Mouse (Mus musculus) forebrain, embryonic 10.5 days (tissue): Measurements from ENCODE around the gene Slc25a33. TPM values are rescaled to one million over a fixed set of nuclear protein-coding genes. Genes with fewer than 3 reads are reported as not detected.
"Not testable (repeated sequence)": the region's sequence is repeated elsewhere in the genome, so short reads cannot be mapped to it uniquely, and the experiment has no call there.

Experiments
- DNase-seq: peaks from one replicate; pipeline ENCODE4 v3.0.0-alpha.2; 2017; ENCODE audit warnings: low spot score; ENCODE audit errors: extremely low spot score
- H3K27ac ChIP-seq: fragments of 300-500 bp; sonication (generic); 2 replicates; pipeline ENCODE4 v1.5.1; 2016; ENCODE audit warnings: mild to moderate bottlenecking
- H3K27me3 ChIP-seq: fragments of 300-500 bp; sonication (generic); 2 replicates; pipeline ENCODE4 v1.6.1; 2016; ENCODE audit warnings: mild to moderate bottlenecking; ENCODE audit not compliant: poor library complexity, severe bottlenecking
- H3K36me3 ChIP-seq: fragments of 300-500 bp; sonication (generic); replicated peaks from 2 replicates; pipeline ENCODE4 v1.6.1; 2016; ENCODE audit warnings: mild to moderate bottlenecking, moderate library complexity
- H3K4me1 ChIP-seq: fragments of 300-500 bp; sonication (generic); 2 replicates; pipeline ENCODE4 v1.6.1; 2016
- H3K4me3 ChIP-seq: fragments of 300-500 bp; sonication (generic); 2 replicates; pipeline ENCODE4 v1.5.1; 2016; ENCODE audit warnings: mild to moderate bottlenecking, moderate library complexity
- H3K9me3 ChIP-seq: fragments of 300-500 bp; sonication (generic); 2 replicates; pipeline ENCODE4 v1.6.1; 2016; ENCODE audit warnings: mild to moderate bottlenecking, moderate library complexity
- whole genome bisulfite sequencing: fragments of 180-500 bp; shearing (Covaris S2); methylation state at CpG from one replicate; pipeline ENCODE4 v1.1.7; 2016; 5-methylcytosine and 5-hydroxymethylcytosine counted together
- polyA plus RNA-seq: library from polyadenylated mRNA; unstranded; fragments of >200 nt; fragmentation: Nextera tagmentation; extraction: Ambion mirVana; gene quantifications from 2 replicates; pipeline ENCODE4 v1.2.1, GENCODE M21; 2016

Gene Slc25a33
- polyA plus RNA-seq, 1 experiment from 2014 or later, result 13.4 TPM

DNA sequence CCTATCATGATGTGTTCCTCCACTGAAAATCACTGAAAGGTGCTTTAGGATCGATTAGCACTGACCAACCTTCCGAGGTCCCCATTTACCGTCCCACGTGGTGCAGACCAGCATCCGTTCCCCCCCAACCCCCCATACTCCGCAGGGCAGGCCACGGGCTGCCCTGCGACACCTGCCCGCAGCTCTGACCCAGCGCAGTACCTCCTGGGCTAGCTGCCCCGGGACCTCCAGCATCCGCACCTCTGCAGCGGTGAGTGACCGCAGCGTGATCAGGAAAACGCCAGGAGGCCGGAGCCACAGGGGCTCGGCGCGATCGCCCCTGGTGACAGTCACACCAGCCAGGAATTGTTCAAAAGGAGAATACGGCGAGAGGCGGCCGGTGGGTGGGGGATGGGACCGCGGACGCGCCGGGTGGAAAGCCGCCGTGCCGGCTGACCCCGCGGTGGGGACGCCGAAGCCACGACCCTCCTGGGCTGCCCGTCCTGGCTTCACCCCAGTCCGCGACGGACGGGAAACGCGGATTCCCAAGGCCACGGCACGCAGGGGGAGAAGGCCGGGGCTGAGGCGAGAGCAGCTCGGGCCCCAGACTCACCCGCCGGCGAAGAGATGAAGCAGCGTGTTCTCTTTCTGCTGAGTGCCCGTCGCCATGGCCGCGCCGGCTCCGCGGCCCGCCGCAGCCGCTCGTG lies 526 bp downstream of the Slc25a33 start:
- Histone ChIP-seq H3K9me3 (no peaks in the 10 kb centered on the region), H3K27me3 (peaks cover 79% of the 10 kb centered on the region), H3K36me3 (no peaks in the 10 kb centered on the region), H3K4me1 (peaks cover 29% of the 10 kb centered on the region), H3K4me3 (peak overlapping the region; percentile 84), H3K27ac (peak overlapping the region; percentile 91)
- under 1% methylated on average over 65 of the region's 65 CpGs for WGBS
- DNase-seq, result peak; percentile 68

DNA sequence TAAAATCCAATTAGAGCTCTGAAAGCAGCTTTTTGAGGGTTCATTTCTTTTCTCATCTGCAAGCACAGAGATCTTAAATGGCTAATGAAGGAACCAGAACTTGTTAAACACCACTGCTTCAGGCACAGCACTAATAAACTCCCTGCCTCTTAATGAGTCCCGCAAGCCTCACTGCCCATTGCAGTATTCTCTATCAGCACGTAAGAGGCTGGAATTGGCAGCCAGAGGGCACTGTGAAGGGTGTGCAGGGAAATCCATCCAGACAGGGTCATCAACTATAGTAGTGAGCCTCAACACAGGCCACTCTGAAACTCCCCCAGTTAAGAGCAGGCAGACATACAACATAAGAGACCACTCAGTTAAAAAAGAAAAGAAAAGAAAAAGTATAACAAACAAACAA lies 1.7 kb downstream of the Slc25a33 start:
- 6% methylated on average over 2 of the region's 2 CpGs for WGBS
- H3K27me3 ChIP-seq, result peaks cover 75% of the 10 kb centered on the region
- peak overlapping the region; percentile 84; the same call in 1 of the 2 replicates for H3K4me3 ChIP-seq
- no peaks in the 10 kb centered on the region for H3K9me3 ChIP-seq
- H3K36me3 ChIP-seq, result no peaks in the 10 kb centered on the region
- peak; percentile 37 for DNase-seq
- H3K4me1 ChIP-seq, result peaks cover 29% of the 10 kb centered on the region
- no peak overlapping the region for H3K27ac ChIP-seq

DNA sequence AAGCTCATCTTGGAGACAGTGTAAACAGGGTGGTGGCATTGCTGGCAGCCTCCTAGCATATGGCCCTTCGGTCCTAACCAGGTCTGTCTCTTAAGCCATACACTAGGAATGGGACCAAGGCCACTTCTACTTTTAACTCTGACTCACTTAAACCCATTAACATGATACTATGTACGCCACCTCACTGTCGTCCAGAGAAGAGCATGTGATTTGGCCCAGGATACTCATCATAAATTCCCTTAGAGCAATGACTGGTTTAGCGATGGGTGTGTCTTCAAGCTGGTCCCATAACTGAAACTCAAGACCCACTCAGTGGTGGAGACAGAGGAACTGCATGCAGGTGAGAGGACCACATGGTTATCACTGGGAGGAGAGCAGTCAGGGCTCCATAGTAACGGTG lies 8.9 kb downstream of the Slc25a33 start:
- H3K27ac ChIP-seq, result no peak overlapping the region
- H3K27me3 ChIP-seq, result peaks cover 53% of the 10 kb centered on the region
- peaks cover 22% of the 10 kb centered on the region for H3K36me3 ChIP-seq
- DNase-seq, result no peak
- no peaks in the 10 kb centered on the region for H3K9me3 ChIP-seq
- WGBS, result 92% methylated on average over 5 of the region's 5 CpGs
- H3K4me3 ChIP-seq, result no peak overlapping the region
- no peaks in the 10 kb centered on the region for H3K4me1 ChIP-seq

DNA sequence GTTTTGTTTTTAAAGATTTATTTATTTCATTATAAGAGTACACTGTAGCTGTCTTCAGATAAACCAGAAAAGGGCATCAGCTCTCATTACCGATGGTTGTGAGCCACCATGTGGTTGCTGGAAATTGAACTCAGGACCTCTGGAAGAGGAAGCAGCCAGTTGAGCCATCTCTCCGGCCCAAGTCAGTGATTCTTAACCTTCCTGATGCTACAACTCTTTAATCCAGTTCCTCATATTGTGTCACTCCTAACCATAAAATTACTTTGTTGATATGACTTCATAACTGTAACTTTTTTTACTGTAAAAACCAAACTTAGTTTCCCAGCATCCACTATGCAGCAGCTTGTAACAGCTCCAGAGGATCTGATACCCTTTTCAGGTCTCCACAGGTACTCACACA lies 10.7 kb downstream of the Slc25a33 start:
- no peak overlapping the region for H3K4me3 ChIP-seq
- peaks cover 34% of the 10 kb centered on the region; the same call in 1 of the 2 replicates for H3K27me3 ChIP-seq
- H3K4me1 ChIP-seq, result no peaks in the 10 kb centered on the region
- no peaks in the 10 kb centered on the region for H3K9me3 ChIP-seq
- WGBS, result 87% methylated on average over 2 of the region's 2 CpGs
- no peak overlapping the region for H3K27ac ChIP-seq
- DNase-seq, result no peak
- peaks cover 33% of the 10 kb centered on the region for H3K36me3 ChIP-seq

DNA sequence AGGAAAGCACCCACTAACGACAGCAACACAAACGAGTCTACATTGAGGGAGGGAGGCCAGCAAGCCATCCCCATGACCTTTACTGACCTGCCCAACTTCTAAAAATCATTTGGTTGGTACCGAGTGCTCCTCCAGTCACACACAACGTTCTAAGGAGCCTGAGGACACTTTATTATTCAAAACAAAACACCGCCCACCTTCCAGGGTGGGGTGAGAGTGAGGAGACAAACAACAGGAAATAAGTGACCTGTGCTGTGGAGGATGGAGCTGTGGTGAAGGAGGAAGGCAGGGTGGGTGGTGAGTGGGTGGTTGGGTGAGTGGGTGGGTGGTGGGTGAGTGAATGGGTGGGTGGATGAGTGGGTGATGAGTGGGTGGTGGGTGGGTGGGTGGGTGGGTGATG lies 14.6 kb downstream of the Slc25a33 start:
- no peak for DNase-seq
- H3K4me3 ChIP-seq, result no peak overlapping the region
- no peaks in the 10 kb centered on the region for H3K9me3 ChIP-seq
- H3K27ac ChIP-seq, result no peak overlapping the region
- H3K27me3 ChIP-seq, result peaks cover 8% of the 10 kb centered on the region; the same call in 1 of the 2 replicates
- H3K4me1 ChIP-seq, result no peaks in the 10 kb centered on the region
- H3K36me3 ChIP-seq, result peaks cover 42% of the 10 kb centered on the region
- 74% methylated on average over 5 of the region's 5 CpGs for WGBS

DNA sequence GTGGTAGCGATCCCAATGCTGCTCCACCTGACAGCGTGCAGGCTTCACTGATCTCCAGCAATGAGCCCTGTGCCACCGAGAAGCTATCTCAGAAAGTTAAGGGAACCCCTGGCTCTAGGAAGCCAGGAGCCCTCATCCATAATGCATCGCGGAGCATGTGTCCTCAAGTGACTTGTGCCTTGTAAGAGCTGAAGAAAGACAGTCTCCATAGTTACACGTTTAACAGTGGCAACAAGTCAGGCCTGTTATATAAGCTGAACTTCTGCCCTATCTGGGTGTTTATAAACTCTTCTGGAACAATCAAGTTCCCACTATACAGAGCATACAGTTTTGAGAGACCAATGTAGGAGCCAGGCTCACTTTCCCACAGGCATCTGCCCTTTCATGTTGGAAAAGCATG lies 15.7 kb downstream of the Slc25a33 start:
- Histone ChIP-seq H3K9me3 (no peaks in the 10 kb centered on the region), H3K27me3 (peaks cover 13% of the 10 kb centered on the region), H3K27ac (no peak overlapping the region), H3K36me3 (peaks cover 43% of the 10 kb centered on the region), H3K4me3 (no peak overlapping the region), H3K4me1 (no peaks in the 10 kb centered on the region)
- DNase-seq, result no peak
- 91% methylated on average over 6 of the region's 6 CpGs for WGBS

DNA sequence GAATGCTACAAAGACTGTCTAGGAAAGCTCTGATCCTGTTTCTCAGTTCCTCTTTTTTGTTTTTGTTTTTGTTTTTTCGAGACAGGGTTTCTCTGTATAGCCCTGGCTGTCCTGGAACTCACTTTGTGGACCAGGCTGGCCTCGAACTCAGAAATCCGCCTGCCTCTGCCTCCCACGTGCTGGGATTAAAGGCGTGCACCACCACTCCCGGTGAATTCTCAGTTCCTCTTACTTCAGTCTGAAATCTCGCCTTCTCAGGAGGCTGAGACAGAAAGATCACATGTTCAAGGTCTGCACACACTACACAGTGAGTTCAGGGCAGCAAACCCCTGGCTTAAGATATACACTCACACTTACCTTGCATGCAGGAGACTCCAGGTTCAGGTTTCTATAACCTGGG lies 17.5 kb downstream of the Slc25a33 start:
- 95% methylated on average over 7 of the region's 7 CpGs for WGBS
- DNase-seq, H3K27ac ChIP-seq, H3K4me3 ChIP-seq, H3K9me3 ChIP-seq, H3K4me1 ChIP-seq: not testable (repeated sequence)
- Histone ChIP-seq H3K36me3 (peaks cover 34% of the 10 kb centered on the region), H3K27me3 (peaks cover 12% of the 10 kb centered on the region)

DNA sequence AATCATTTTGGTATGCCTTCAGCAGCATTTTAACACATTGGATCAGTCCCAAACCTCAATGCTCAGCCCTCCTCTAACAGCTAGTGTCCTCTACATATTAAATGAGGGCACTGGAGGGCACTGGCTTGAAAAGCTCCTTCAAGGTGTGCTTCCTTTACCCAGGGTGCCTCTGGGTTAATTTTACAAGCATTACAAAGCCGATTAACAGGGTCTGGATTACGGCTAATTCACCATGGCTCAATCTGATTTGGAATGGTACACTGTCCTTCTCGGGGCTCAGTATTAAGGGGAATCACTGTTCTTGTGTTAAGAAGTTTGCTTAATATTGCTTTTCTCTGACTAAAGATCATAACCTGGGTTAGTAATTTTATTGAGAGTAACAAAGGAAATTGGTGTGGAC lies 21.2 kb downstream of the Slc25a33 start:
- no peak overlapping the region for H3K4me3 ChIP-seq
- WGBS, result 68% methylated on average over 3 of the region's 3 CpGs

DNA sequence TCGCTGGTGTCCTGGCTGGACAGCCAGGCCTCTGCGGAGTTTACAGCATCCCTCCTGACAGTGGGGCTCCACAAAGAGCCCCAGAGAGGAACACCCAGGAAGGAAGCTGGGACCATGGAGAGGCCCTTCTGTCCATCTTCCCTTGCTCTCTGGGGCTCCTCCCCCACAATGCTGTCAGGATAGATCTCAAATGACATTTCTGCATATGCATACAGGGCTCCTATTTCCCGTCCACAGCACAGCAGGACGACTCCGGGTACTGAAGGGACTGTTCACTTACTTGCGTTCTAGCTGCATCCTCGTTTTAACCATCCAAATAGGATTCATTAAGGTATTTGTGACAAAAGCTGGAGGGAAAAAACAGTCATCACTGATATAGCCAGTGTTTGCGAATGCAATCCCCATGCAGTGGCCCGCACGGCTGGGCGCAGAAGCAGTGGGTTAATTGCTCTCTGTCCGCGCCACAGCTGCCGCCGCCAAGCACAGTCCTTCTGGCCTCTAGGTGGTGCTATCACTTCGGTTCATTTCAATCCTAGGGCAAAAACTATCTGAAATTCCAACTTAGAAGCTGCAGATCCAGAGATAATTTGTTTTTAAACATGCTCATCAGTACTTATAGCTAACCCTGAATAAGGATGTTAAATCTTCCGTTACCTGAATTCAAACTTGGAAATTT lies 21.8 kb downstream of the Slc25a33 start:
- peak; percentile 48 for DNase-seq
- H3K27me3 ChIP-seq, result peaks cover 18% of the 10 kb centered on the region
- H3K9me3 ChIP-seq, result no peaks in the 10 kb centered on the region
- WGBS, result 30% methylated on average over 17 of the region's 17 CpGs
- peaks cover 27% of the 10 kb centered on the region for H3K4me1 ChIP-seq
- H3K4me3 ChIP-seq, result no peak overlapping the region
- no peak overlapping the region for H3K27ac ChIP-seq
- H3K36me3 ChIP-seq, result peaks cover 19% of the 10 kb centered on the region

More for the DNA sequence above, 21.2 kb downstream of the Slc25a33 start:
- no peak for DNase-seq
- peaks cover 18% of the 10 kb centered on the region for H3K27me3 ChIP-seq
- peaks cover 19% of the 10 kb centered on the region for H3K36me3 ChIP-seq
- H3K4me1 ChIP-seq, result peaks cover 27% of the 10 kb centered on the region
- H3K9me3 ChIP-seq, result no peaks in the 10 kb centered on the region
- H3K27ac ChIP-seq, result no peak overlapping the region

DNA sequence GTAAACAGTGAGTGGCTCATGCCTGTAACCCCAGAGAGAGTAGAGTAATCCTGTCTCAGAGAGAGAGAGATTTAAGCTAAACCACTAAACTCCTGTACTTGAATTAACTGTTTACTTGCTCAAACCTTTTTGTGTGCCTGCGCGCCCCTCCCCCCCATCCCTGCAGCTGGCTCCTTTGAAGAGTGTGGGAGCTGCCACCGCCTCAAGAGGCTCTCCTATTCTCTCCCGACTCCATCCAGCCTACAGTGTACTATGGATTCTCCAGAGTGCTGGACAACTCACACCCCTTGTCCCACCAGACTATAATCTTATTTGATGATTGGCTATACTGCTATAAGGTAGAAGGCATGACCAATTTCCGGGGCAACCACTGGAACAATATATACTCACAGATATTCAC lies 23.4 kb downstream of the Slc25a33 start:
- H3K27me3 ChIP-seq, result peaks cover 18% of the 10 kb centered on the region
- no peaks in the 10 kb centered on the region for H3K9me3 ChIP-seq
- 44% methylated on average over 5 of the region's 5 CpGs for WGBS
- H3K4me3 ChIP-seq, result no peak overlapping the region
- H3K27ac ChIP-seq, result peak overlapping the region; percentile 44
- DNase-seq, result no peak
- H3K36me3 ChIP-seq, result peaks cover 20% of the 10 kb centered on the region
- H3K4me1 ChIP-seq, result peaks cover 27% of the 10 kb centered on the region

DNA sequence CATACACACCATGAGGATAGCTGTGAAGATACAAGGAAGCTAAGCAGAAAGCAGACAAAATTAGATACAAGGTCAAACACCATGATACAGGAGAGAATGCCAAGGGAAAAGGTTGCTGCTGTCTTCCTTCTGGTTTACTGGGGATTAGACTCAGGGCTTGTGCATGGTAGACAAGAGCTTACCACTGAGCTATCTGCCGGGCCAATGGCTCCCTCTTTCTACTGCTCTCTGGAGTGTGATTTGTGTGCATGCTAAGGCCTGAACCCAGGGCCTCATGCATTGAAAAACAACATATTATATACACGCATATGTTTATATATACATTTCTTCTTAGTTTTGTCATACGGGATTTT lies 24.4 kb downstream of the Slc25a33 start:
- WGBS, result 95% methylated on average over 3 of the region's 3 CpGs
- not testable (repeated sequence) for H3K9me3 ChIP-seq, H3K27ac ChIP-seq, H3K4me3 ChIP-seq, DNase-seq
- H3K4me1 ChIP-seq, result peaks cover 27% of the 10 kb centered on the region
- H3K36me3 ChIP-seq, result peaks cover 24% of the 10 kb centered on the region
- H3K27me3 ChIP-seq, result peaks cover 18% of the 10 kb centered on the region

DNA sequence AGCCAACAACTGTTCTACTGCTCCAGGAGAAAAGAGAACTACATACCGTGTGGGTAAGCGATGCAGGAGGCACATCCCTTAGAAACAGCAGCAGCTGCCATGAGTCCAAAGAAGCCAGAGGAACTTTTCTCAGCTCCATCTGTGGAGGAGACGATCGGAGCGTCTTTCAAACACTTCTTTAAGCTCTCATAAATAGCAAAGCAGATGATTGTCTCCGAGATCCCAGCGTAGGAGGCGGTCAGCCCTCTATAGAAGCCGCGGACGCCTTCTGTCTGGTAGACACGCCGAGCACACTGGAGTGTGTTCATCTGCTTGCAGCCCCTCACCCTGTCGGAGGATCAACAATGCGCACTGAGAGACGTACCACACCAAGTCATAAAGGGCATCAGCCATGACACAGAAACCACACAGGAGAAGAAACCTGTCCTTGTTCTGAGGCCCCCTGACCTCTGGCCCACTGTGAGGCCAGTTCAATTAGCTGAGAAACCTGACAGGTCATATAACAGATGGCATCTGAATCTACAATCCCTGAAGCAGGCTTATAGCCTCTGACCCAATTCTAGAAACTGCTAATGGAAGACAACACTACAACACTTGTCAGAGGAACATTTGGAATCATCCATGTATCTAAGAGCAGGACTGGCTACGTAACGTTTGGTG lies 24.9 kb downstream of the Slc25a33 start:
- peaks cover 15% of the 10 kb centered on the region for H3K27me3 ChIP-seq
- no peak overlapping the region for H3K27ac ChIP-seq
- H3K9me3 ChIP-seq, result no peaks in the 10 kb centered on the region
- DNase-seq, result no peak
- no peak overlapping the region for H3K4me3 ChIP-seq
- peaks cover 27% of the 10 kb centered on the region for H3K4me1 ChIP-seq
- peaks cover 28% of the 10 kb centered on the region for H3K36me3 ChIP-seq
- WGBS, result 91% methylated on average over 18 of the region's 18 CpGs

DNA sequence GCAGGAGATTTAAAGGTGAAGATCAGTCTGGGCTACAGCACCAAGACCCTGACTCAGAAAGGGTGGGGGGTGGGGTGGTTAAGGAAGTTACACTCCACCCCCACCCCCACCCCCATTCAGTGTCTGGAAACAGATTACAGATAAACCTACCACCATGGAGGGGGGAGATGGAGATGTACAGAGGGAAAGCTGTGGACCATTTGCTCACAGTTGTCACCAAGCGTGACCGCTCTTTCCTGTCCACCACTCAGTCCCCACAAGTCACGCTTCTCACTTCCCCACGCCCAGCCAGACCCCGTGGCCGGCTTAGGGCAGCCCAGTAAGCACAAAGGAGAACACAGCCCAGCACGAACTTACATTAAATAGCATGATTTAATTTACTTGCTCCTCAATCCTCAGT lies 30.0 kb downstream of the Slc25a33 start:
- no peak overlapping the region for H3K27ac ChIP-seq
- no peaks in the 10 kb centered on the region for H3K27me3 ChIP-seq
- H3K4me3 ChIP-seq, result no peak overlapping the region
- H3K36me3 ChIP-seq, result peaks cover 51% of the 10 kb centered on the region
- 88% methylated on average over 7 of the region's 7 CpGs for WGBS
- peaks cover 3% of the 10 kb centered on the region; the same call in 1 of the 2 replicates for H3K4me1 ChIP-seq
- H3K9me3 ChIP-seq, result no peaks in the 10 kb centered on the region
- no peak for DNase-seq
